Mouse (Mus musculus) naive thymus-derived CD4-positive, alpha-beta T cell, adult 5 months (primary cell): ENCODE results near the gene Nlrp14. TPM values are rescaled to one million over a fixed set of nuclear protein-coding genes. Genes with fewer than 3 reads are reported as not detected.

Source experiments
- polyA plus RNA-seq: library from polyadenylated mRNA; unstranded; fragments of 100-300 nt; shearing (Covaris generic); gene quantifications from one replicate; pipeline ENCODE4 v1.2.1, GENCODE M21; 2017

The Nlrp14 gene
- not detected for polyA plus RNA-seq

DNA sequence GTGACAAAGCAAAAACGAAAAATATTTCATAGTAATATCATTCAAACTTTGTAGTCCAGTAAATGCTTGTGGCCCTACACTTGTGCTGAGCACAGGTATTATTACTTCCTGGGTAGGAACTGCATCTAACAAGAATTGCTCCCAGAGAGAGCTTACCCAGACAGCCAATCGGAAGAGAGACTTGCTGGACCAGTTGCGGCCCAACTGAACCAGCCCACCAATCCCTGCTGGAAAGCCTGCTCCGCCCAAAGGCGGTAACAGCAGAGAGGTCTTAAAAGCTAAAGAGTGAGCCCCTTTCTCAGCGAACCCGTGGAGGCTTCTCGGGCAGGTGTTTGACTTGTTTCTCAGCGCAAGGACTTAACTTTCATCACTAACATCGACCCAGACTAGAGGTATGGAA, at the start of gene Nlrp14:
TSS of gene Nlrp14 (plus strand) at position 301 of the 400 bp plus-strand sequence.

DNA sequence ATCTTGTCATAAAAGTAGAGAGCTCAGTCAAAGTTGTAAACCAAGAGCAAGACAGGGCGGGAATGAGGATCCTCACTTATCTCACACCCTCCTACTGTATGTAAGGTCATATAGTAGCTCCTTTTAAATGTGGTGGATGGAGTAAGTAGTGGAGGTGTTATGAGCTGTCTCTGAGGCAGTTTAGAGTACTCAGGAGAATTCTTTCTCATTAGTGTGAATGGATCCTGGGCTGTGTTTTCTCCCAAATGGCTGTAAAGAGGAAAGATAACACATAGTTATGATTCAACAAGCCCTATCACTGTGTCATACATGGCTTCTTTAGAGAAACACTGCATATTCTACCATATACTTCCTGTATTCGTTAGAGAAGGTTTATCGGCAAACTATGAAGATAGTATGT, 35.8 kb upstream of the Nlrp14 start, which contains the start of gene Olfr715:
TSS of gene Olfr715 (minus strand) at position 101 of the 400 bp plus-strand sequence.

DNA sequence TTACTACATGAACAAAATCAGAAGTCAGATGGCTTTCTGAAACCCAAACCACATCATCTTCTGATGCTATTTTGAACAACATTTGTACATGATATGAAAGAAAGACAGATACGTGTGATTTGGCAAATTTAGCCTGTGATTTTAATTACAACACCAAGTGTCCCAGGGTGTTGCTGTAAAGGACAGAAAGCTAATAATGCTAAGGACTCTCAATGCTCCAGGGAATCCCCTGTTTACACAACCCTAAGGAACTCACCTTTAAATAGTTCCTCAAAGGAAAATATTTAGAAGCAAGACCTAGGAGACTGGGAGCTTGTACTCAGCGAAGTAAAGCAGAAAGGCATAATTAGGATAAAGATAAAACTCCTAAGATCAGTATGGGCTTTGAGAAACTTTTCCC, 28.8 kb upstream of the Nlrp14 start, which contains the start of gene Olfr716:
TSS of gene Olfr716 (plus strand) at position 301 of the 400 bp plus-strand sequence.

DNA sequence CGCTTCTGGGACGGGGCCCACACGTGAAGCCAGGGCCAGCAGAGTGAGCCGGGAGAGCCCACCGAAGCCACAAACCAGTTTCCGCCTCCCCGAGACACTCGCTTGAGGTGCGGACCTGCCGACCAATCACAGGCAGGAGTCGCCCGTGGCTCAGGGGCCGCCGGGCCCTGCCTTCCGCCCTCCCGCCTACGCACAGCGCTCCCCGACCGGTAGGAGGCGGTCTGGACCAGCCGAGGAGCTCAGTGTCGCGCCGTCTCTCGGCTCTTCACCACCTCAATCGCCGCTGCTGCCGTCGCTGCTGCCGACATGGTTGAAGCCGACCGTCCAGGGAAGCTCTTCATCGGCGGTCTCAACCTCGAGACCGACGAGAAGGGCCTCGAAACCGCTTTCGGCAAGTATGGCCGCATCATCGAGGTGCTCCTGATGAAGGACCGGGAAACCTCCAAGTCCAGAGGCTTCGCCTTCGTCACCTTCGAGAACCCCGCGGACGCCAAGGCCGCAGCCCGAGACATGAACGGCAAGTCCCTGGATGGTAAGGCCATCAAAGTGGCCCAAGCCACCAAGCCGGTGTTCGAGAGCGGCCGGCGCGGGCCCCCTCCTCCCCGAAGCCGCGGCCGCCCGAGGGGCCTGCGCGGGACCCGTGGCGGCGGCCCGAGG, 42.5 kb downstream of the Nlrp14 start, which contains the start of gene Rbmxl2:
TSS of gene Rbmxl2 (plus strand) at position 242 of the 657 bp plus-strand sequence.

Other genes with a start within 250 kb of the Nlrp14 start
- gene Olfr709-ps1, start 234.8 kb upstream of the Nlrp14 start, polyA plus RNA-seq = not detected
- not detected for gene Olfr710, start 218.7 kb upstream of the Nlrp14 start, polyA plus RNA-seq
- gene Olfr6, start 203.1 kb upstream of the Nlrp14 start, polyA plus RNA-seq = not detected
- not detected for gene Olfr711, start 191.5 kb upstream of the Nlrp14 start, polyA plus RNA-seq
- gene Olfr2, start 160.9 kb upstream of the Nlrp14 start, polyA plus RNA-seq = not detected
- not detected for gene Olfr713, start 135.8 kb upstream of the Nlrp14 start, polyA plus RNA-seq
- not detected for gene Olfr714, start 96.0 kb upstream of the Nlrp14 start, polyA plus RNA-seq
- gene Olfr17, start 73.8 kb upstream of the Nlrp14 start, polyA plus RNA-seq = not detected
- gene Olfr715b, start 56.6 kb upstream of the Nlrp14 start, polyA plus RNA-seq = 0.14 TPM
- not detected for gene Olfr715, start 35.9 kb upstream of the Nlrp14 start, polyA plus RNA-seq
- not detected for gene Olfr716, start 28.7 kb upstream of the Nlrp14 start, polyA plus RNA-seq
- not detected for gene Rbmxl2, start 42.5 kb downstream of the Nlrp14 start, polyA plus RNA-seq
- not detected for gene Syt9, start 203.7 kb downstream of the Nlrp14 start, polyA plus RNA-seq